Mouse (Mus musculus) urinary bladder, adult 18-20 months (tissue): ENCODE data around the gene Ptprn2.
A peak's percentile ranks its signal among the peaks of the same experiment; 100 is the strongest.

Experiments used
- DNase-seq, 2 experiments: peaks; one replicate each; pipeline ENCODE4 v3.0.0; 2022; ENCODE audit warnings: low spot score in 2 of 2, mixed read lengths in 2 of 2

Gene Ptprn2

GRCm38 (mm10) chr12:117160211-117160891 is 674.8 kb downstream of the Ptprn2 start:
- no peak for DNase-seq

- DNase-seq, result no peak
Observed at GRCm38 (mm10) chr12:117162180-117162579, 676.7 kb downstream of the Ptprn2 start.

GRCm38 (mm10) chr12:117163789-117164188 is 678.3 kb downstream of the Ptprn2 start:
- no peak for DNase-seq

GRCm38 (mm10) chr12:117166266-117166665 is 680.7 kb downstream of the Ptprn2 start:
- DNase-seq, result no peak

- no peak for DNase-seq
Observed at GRCm38 (mm10) chr12:117169670-117170069, 684.1 kb downstream of the Ptprn2 start.

- no peak for DNase-seq
Observed at GRCm38 (mm10) chr12:117172529-117172884, 687.0 kb downstream of the Ptprn2 start.

GRCm38 (mm10) chr12:117172885-117173529 is 687.5 kb downstream of the Ptprn2 start:
- DNase-seq, result no peak

GRCm38 (mm10) chr12:117174189-117174588 is 688.7 kb downstream of the Ptprn2 start:
- no peak for DNase-seq

GRCm38 (mm10) chr12:117175072-117175681 is 689.7 kb downstream of the Ptprn2 start:
- DNase-seq, result no peak

GRCm38 (mm10) chr12:117176259-117176823 is 690.8 kb downstream of the Ptprn2 start:
- DNase-seq, result no peak

- DNase-seq, result no peak
Observed at GRCm38 (mm10) chr12:117187167-117187566, 701.6 kb downstream of the Ptprn2 start.

GRCm38 (mm10) chr12:117192001-117192400 is 706.5 kb downstream of the Ptprn2 start:
- DNase-seq, result no peak

GRCm38 (mm10) chr12:117196721-117197425 is 711.4 kb downstream of the Ptprn2 start:
- no peak for DNase-seq

- DNase-seq, result no peak
Observed at GRCm38 (mm10) chr12:117198093-117198492, 712.6 kb downstream of the Ptprn2 start.

GRCm38 (mm10) chr12:117200117-117200516 is 714.6 kb downstream of the Ptprn2 start:
- peak; percentile 7 to 10 for DNase-seq

- peak; percentile 11 to 44 for DNase-seq
Observed at GRCm38 (mm10) chr12:117200590-117200989, 715.1 kb downstream of the Ptprn2 start.

GRCm38 (mm10) chr12:117203506-117203905 is 718.0 kb downstream of the Ptprn2 start:
- DNase-seq, result no peak

GRCm38 (mm10) chr12:117204905-117205304 is 719.4 kb downstream of the Ptprn2 start:
- DNase-seq, result no peak

- no peak for DNase-seq
Observed at GRCm38 (mm10) chr12:117207421-117208120, 722.1 kb downstream of the Ptprn2 start.

GRCm38 (mm10) chr12:117210467-117210866 is 724.9 kb downstream of the Ptprn2 start:
- DNase-seq, result no peak

GRCm38 (mm10) chr12:117213531-117213930 is 728.0 kb downstream of the Ptprn2 start:
- no peak for DNase-seq
